Mouse (Mus musculus) 3134 (cell line): ENCODE data around the gene Snorc.

Experiments used
- DNase-seq: peaks from one replicate; pipeline ENCODE4 v3.0.0-alpha.2; 2011; ENCODE audit warnings: low spot score; ENCODE audit not compliant: insufficient read length; ENCODE audit errors: extremely low read depth

The Snorc gene

DNA sequence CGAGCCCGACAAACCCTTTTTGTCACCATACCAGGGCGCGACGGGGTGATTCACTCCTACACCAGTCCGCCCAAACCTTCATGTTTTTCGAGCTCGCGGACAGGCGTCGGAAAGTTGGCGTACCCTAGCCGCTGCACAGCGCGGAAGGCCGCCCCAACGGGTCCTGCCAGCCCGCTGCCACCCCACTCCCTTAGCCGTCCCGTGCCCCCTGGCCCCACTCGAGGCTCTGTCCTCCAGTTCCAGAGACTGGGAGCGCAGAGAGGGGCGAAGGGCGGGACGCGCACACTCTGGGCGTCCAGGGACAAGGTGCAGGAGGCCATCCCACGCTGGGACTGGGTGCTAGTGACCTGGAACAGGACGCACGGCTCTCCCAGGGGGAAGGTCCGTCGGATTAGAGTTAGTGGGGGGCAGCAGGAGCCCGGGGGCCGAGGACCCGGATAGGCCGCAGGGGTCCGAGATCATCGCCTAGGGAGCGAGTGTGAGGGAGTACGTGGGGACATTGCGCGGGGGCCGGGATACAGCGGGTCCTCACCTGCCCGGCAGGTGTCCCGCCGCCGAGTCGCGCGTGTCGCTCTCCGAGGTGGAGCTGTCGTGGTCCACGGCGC lies 39.6 kb downstream of the Snorc start, which contains the start of gene Neu2:
Neu2 (plus strand) TSS at position 329 of the 605 bp plus-strand sequence.
- DNase-seq, result no peak

- DNase-seq, result no peak
These were observed 40.2 kb downstream of the Snorc start for GRCm38 (mm10) chr1:87510166-87510691.

DNA sequence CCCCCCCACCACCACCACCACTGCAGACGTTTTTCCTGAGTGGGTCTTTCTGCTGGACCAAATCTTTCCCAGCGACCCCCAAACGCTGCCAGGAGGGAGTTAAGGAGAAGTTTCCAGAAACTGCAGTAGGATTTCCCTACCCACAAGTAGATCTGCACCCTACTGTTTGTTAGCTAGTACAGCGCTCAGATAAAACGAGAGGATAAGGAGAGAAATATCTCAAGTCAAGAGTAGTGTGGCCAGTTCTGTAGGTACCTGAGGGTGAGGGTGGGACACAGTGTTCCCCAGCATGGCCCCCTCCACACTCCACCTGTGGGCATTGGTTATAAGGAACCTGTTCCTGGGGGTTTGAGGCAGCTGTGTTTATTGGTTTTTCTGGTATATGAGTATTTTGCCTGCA lies 40.8 kb downstream of the Snorc start:
- no peak for DNase-seq

DNA sequence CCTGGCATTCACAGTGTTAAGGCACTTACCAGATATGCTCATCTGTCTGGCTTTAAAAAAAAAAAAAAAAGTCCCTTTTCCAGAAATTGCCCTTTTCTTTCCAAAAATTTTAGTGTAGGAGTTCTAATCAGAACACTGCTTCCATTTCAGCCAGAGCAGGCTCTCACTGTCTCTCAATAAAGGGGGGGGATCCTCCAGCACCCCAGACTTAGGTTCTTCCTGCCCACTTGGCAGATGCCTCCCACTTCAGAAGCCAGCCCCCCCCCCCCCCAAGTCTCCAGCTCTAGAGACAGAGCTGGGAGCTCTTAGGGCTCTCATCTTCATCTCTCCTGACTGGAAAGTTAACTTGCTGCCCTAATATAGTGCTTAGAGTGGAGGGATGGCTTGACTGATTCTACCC lies 50.4 kb downstream of the Snorc start:
- DNase-seq, result no peak

DNA sequence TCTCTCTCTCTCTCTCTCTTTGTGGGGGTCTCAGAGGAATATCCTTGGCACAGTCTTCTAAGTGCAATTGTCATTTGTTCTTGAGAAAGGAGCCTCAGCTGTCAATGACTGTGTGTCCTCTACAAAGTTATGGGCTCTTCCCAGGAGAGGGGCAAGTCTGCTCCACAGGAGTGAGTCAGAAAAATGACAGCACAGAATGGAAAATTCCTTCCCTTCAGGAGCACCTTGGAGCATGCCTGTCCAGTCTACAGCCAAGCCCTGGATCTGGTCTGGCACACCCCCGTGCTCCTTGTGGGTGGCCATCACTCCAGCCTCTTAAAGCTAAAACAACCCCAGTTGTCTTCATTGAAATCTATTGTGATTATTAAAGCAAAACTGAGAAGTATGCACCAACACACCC lies 51.5 kb downstream of the Snorc start:
- DNase-seq, result peak; percentile 60

GRCm38 (mm10) chr1:87525041-87525440 lies 55.0 kb downstream of the Snorc start:
- no peak for DNase-seq
